Comparison of ENCODE assay signal across 14 mouse cellular contexts in genomic region chr9:116973594-116973993, GRCm38 (mm10).
DNase-seq lines count a peak whose midpoint lies in the region; ATAC-seq lines count a peak whose summit lies in the region.
"Had no signal": no experiment of that assay in that cellular context is flagged by ENCODE, and none has a peak within 500 bp of the region (broad histone marks: within the 10 kb centered on the region; RNA-seq: fewer than 3 reads in every experiment).

No protein-coding gene starts in this region.

- H3K4me1 ChIP-seq in lung, embryonic 15.5 days: peaks cover 12% of the 10 kb centered on the region; the same call in 1 of the 2 replicates

- H3K9me3 ChIP-seq in lung, embryonic 15.5 days: no peaks in the 10 kb centered on the region
- H3K9me3 ChIP-seq: embryonic facial prominence, embryonic 13.5 days had no signal

- H3K4me2 ChIP-seq in lung, embryonic 15.5 days: no peak overlapping the region; the same call in 1 of the 2 replicates
- H3K4me2 ChIP-seq: embryonic facial prominence, embryonic 13.5 days; limb, embryonic 13.5 days had no signal

- 13% methylated on average over 2 of the region's 2 CpGs for WGBS in lung, embryonic 15.5 days

- no peak overlapping the region for H3K9ac ChIP-seq in lung, embryonic 15.5 days
- H3K9ac ChIP-seq: embryonic facial prominence, embryonic 13.5 days; limb, embryonic 13.5 days had no signal

- peak; percentile 84; the same call in 1 of the 2 replicates for ATAC-seq in lung, embryonic 15.5 days (ENCODE audit: borderline replicate concordance, extremely low read depth, low FRiP score, low TSS enrichment)
- ATAC-seq: inflammation-experienced regulatory T-cells, adult 6 months had no signal

- H3K36me3 ChIP-seq in lung, embryonic 15.5 days: no peaks in the 10 kb centered on the region; the same call in 1 of the 2 replicates

- no peaks in the 10 kb centered on the region for H3K27me3 ChIP-seq in lung, embryonic 15.5 days
- H3K27me3 ChIP-seq: embryonic facial prominence, embryonic 13.5 days; limb, embryonic 13.5 days had no signal

- no peak overlapping the region for H3K4me3 ChIP-seq in lung, embryonic 15.5 days
- H3K4me3 ChIP-seq: embryonic facial prominence, embryonic 13.5 days; limb, embryonic 13.5 days had no signal

- no peak for DNase-seq in lung, adult 18-20 months
- DNase-seq in heart, adult 9 months (ENCODE audit: low spot score in 2 of 2): peak; percentile 6 to 16
- DNase-seq in kidney, adult 8-10 months: peak; percentile 15 to 20
- peak; percentile 43 for DNase-seq in lung, postnatal 25 days (ENCODE audit: low spot score)
- DNase-seq in left cerebral cortex, adult 18-20 months (ENCODE audit: low spot score in 2 of 2): no peak
- no peak for DNase-seq in left cerebral cortex, adult 9 months (ENCODE audit: low spot score in 2 of 2)
- no peak for DNase-seq in thymus, postnatal 36 days
- DNase-seq: cerebellum, adult 8-10 months; midbrain, embryonic 14.5 days; thymus, postnatal 25 days had no signal

- peak overlapping the region; percentile 80 for H3K27ac ChIP-seq in lung, embryonic 15.5 days
- H3K27ac ChIP-seq: embryonic facial prominence, embryonic 13.5 days; limb, embryonic 13.5 days had no signal

Comparison
In these comparisons a context has a peak if more than half of its experiments do, and no peak if none do; other contexts are left out.
1. DNase-seq: peak in heart, adult 9 months (2 of 2), kidney, adult 8-10 months (2 of 2) and lung, postnatal 25 days (single experiment); none in lung, adult 18-20 months (0 of 2), left cerebral cortex, adult 18-20 months (0 of 2), left cerebral cortex, adult 9 months (0 of 2) and thymus, postnatal 36 days (0 of 2).